Mouse (Mus musculus) ES-Bruce4 (cell line): ENCODE measurements at regions not wholly inside any gene's neighbourhood (a gene's known extent, or its start where the extent isn't known, plus 50 kb on each side); places are given as distances from the start of the nearest gene placed in this dataset.

Experiments used
- CTCF ChIP-seq: IDR thresholded peaks from one replicate; pipeline ENCODE4 v1.8.1; 2011; ENCODE audit warnings: low read depth, low read length
- EP300 ChIP-seq: IDR thresholded peaks from 2 replicates; pipeline ENCODE4 v1.6.1; 2011; ENCODE audit warnings: low read depth, low read length; ENCODE audit not compliant: insufficient read depth
- POLR2A ChIP-seq: IDR thresholded peaks from one replicate; pipeline ENCODE4 v1.8.1; 2011; ENCODE audit warnings: low read length; ENCODE audit not compliant: insufficient read depth

- TF ChIP-seq CTCF (no peak), POLR2A (no peak), EP300 (no peak)
These were observed 110.6 kb upstream of the Mrps22 start for GRCm38 (mm10) chr9:98712023-98712563.
